Mouse (Mus musculus) bone marrow macrophage, adult 2 months (primary cell): ENCODE results near the gene Sp6.

Experiments used
- CTCF ChIP-seq: IDR thresholded peaks from 2 replicates; pipeline ENCODE4 v1.5.1; 2012; ENCODE audit warnings: low read depth, mild to moderate bottlenecking, low read length, moderate library complexity
- POLR2A ChIP-seq: IDR thresholded peaks from 2 replicates; pipeline ENCODE4 v1.6.1; 2012; ENCODE audit warnings: mild to moderate bottlenecking, low read depth, low read length, borderline replicate concordance

DNA sequence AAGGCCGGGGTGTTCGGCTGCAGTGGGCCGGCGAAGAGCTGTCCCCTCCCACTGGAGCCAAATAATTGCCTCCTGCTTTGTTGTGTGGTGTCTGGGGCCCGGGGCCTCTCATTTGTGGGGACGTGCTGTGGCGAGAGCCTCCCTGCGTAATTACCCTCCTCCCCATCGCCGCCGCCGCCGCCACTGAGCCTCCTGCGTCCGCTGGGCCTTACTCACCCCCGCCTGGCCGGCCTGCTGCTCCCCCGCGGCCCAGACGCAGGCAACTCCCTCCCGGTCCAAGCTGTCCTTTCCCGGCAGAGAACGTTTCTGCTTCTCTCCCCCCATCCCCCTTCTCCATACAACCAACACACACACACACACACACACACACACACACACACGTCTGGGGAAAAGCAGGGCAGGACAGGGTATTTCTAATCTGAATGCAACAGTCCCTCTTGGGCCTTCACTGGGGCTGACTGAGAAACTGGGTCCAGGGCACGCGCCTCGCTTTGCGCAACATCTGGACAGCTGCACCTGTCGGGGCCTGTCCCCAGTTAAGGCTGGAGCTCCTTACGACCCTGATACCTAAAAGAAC is 15.7 kb upstream of the Sp6 start:
- TF ChIP-seq POLR2A (no peak), CTCF (no peak)
